Comparison of ENCODE assay signal across 13 mouse cellular contexts in the genomic region with DNA sequence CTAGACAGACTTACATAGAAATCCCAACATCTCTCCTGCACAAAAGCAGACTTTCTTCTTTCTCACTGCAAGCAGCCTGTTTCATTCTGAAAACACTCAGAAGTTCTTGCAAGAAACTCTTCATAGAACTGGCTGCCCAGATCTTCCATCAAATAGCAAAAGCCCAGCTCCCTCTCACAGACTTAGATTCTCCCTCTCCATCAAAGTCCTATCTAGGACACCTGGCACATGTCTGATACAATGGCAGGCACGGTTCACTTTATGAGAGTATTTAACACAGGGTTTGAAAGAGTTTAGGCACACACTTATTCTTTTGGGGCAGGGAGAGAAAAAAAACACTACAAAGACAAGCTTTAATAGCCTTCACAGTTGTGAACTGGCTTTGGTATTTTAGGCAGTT. TPM values are rescaled to one million over a fixed set of nuclear protein-coding genes. Genes with fewer than 3 reads are reported as not detected.
DNase-seq lines count a peak whose midpoint lies in the region; ATAC-seq lines count a peak whose summit lies in the region.
"Had no signal": no experiment of that assay in that cellular context is flagged by ENCODE, and none has a peak within 500 bp of the region (broad histone marks: within the 10 kb centered on the region; RNA-seq: fewer than 3 reads in every experiment).

No protein-coding gene starts in this region.

- peak overlapping the region; percentile 33 for H3K9ac ChIP-seq in heart, embryonic 15.5 days
- H3K9ac ChIP-seq in forebrain, embryonic 13.5 days, result 0 out of 2 replicates have a peak overlapping the region, but pooled peaks have one; percentile 82
- no peak overlapping the region for H3K9ac ChIP-seq in hindbrain, embryonic 16.5 days (ENCODE audit: low read depth, low read length)
- no peak overlapping the region for H3K9ac ChIP-seq in midbrain, embryonic 14.5 days (replicated peaks; ENCODE audit: low read length)
- H3K9ac ChIP-seq in kidney, embryonic 14.5 days (ENCODE audit: low read depth, low read length), result no peak overlapping the region

- H3K27me3 ChIP-seq in heart, embryonic 15.5 days, result 0 out of 2 replicates have a peak, but pooled peaks cover 3% of the 10 kb centered on the region
- peaks cover 45% of the 10 kb centered on the region for H3K27me3 ChIP-seq in forebrain, embryonic 13.5 days
- no peaks in the 10 kb centered on the region; the same call in 1 of the 2 replicates for H3K27me3 ChIP-seq in hindbrain, embryonic 16.5 days (replicated peaks; ENCODE audit: control insufficient read depth, insufficient read depth, low read length)
- H3K27me3 ChIP-seq in midbrain, embryonic 14.5 days (ENCODE audit: control insufficient read depth, insufficient read depth, low read length), result peaks cover 15% of the 10 kb centered on the region; the same call in 1 of the 2 replicates
- peaks cover 49% of the 10 kb centered on the region for H3K27me3 ChIP-seq in kidney, embryonic 14.5 days (ENCODE audit: control insufficient read depth, insufficient read depth, low read length)

- no peak for ATAC-seq in heart, embryonic 15.5 days (replicated peaks; ENCODE audit: insufficient number of reproducible peaks, insufficient read depth, low FRiP score, low read depth)
- no peak for ATAC-seq in forebrain, embryonic 13.5 days
- ATAC-seq in hindbrain, embryonic 16.5 days, result no peak
- no peak for ATAC-seq in midbrain, embryonic 14.5 days (ENCODE audit: low FRiP score, low TSS enrichment)
- no peak for ATAC-seq in kidney, embryonic 14.5 days (ENCODE audit: low FRiP score, low TSS enrichment)
- ATAC-seq: Patski had no signal

- no peak for DNase-seq in heart, postnatal 25 days (ENCODE audit: low spot score)
- DNase-seq in midbrain, embryonic 14.5 days, result no peak
- DNase-seq in embryo, embryonic 11 days, result no peak
- no peak for DNase-seq in lung, postnatal 4 days
- DNase-seq: cerebellum, adult 11 months; gastrocnemius, adult 2 months; kidney, adult 11 months; lung, postnatal 10 days had no signal

- peak overlapping the region; percentile 86 for H3K4me3 ChIP-seq in heart, embryonic 15.5 days
- peak overlapping the region; percentile 65 for H3K4me3 ChIP-seq in forebrain, embryonic 13.5 days
- H3K4me3 ChIP-seq in hindbrain, embryonic 16.5 days (ENCODE audit: low read length), result 0 out of 2 replicates have a peak overlapping the region, but pooled peaks have one; percentile 17
- peak overlapping the region; percentile 66 for H3K4me3 ChIP-seq in midbrain, embryonic 14.5 days (replicated peaks; ENCODE audit: low read depth, low read length)
- H3K4me3 ChIP-seq in kidney, embryonic 14.5 days (ENCODE audit: low read length), result no peak overlapping the region

- H3K4me2 ChIP-seq in heart, embryonic 15.5 days, result peak overlapping the region; percentile 87
- H3K4me2 ChIP-seq in forebrain, embryonic 13.5 days, result peak overlapping the region; percentile 87
- H3K4me2 ChIP-seq in hindbrain, embryonic 16.5 days (ENCODE audit: low read length), result peak overlapping the region; percentile 98; the same call in 1 of the 2 replicates
- peak overlapping the region; percentile 91 for H3K4me2 ChIP-seq in midbrain, embryonic 14.5 days (ENCODE audit: low read length)
- no peak overlapping the region for H3K4me2 ChIP-seq in kidney, embryonic 14.5 days (replicated peaks; ENCODE audit: low read depth, low read length)

- H3K27ac ChIP-seq in heart, embryonic 15.5 days, result peak overlapping the region; percentile 98
- no peak overlapping the region for H3K27ac ChIP-seq in forebrain, embryonic 13.5 days
- no peak overlapping the region for H3K27ac ChIP-seq in hindbrain, embryonic 16.5 days (ENCODE audit: low read depth, low read length)
- H3K27ac ChIP-seq in midbrain, embryonic 14.5 days (replicated peaks; ENCODE audit: low read depth, low read length), result no peak overlapping the region
- H3K27ac ChIP-seq in kidney, embryonic 14.5 days (ENCODE audit: low read depth, low read length), result no peak overlapping the region
- H3K27ac ChIP-seq: gastrocnemius, adult 2 months had no signal

- intact Hi-C loops in heart, postnatal 25 days (cut with DNase I), result loop anchor here (5.0 to 10.0 kb wide), 2 partner anchors 120 to 527 kb away; no protein-coding TSS in a partner anchor

- no peaks in the 10 kb centered on the region for H3K9me3 ChIP-seq in heart, embryonic 15.5 days (replicated peaks)
- H3K9me3 ChIP-seq in forebrain, embryonic 13.5 days (replicated peaks), result no peaks in the 10 kb centered on the region
- H3K9me3 ChIP-seq in hindbrain, embryonic 16.5 days (ENCODE audit: control insufficient read depth, low read length), result no peaks in the 10 kb centered on the region
- H3K9me3 ChIP-seq in midbrain, embryonic 14.5 days (ENCODE audit: control insufficient read depth, low read length), result no peaks in the 10 kb centered on the region
- H3K9me3 ChIP-seq in kidney, embryonic 14.5 days (ENCODE audit: control insufficient read depth, low read length), result no peaks in the 10 kb centered on the region

- peaks cover 24% of the 10 kb centered on the region for H3K4me1 ChIP-seq in heart, embryonic 15.5 days (replicated peaks)
- H3K4me1 ChIP-seq in forebrain, embryonic 13.5 days, result peaks cover 47% of the 10 kb centered on the region
- H3K4me1 ChIP-seq in hindbrain, embryonic 16.5 days (ENCODE audit: control insufficient read depth, insufficient read depth, low read depth, low read length), result peaks cover 15% of the 10 kb centered on the region
- H3K4me1 ChIP-seq in midbrain, embryonic 14.5 days (ENCODE audit: control insufficient read depth, insufficient read depth, low read length), result peaks cover 14% of the 10 kb centered on the region
- peaks cover 10% of the 10 kb centered on the region; the same call in 1 of the 2 replicates for H3K4me1 ChIP-seq in kidney, embryonic 14.5 days (ENCODE audit: control insufficient read depth, insufficient read depth, low read length)

- H3K36me3 ChIP-seq in heart, embryonic 15.5 days, result no peaks in the 10 kb centered on the region
- H3K36me3 ChIP-seq in forebrain, embryonic 13.5 days (ENCODE audit: poor library complexity, severe bottlenecking), result no peaks in the 10 kb centered on the region
- no peaks in the 10 kb centered on the region for H3K36me3 ChIP-seq in hindbrain, embryonic 16.5 days (ENCODE audit: control insufficient read depth, insufficient read depth, low read length)
- no peaks in the 10 kb centered on the region for H3K36me3 ChIP-seq in midbrain, embryonic 14.5 days (ENCODE audit: control insufficient read depth, insufficient read depth, low read length)
- no peaks in the 10 kb centered on the region for H3K36me3 ChIP-seq in kidney, embryonic 14.5 days (ENCODE audit: control insufficient read depth, insufficient read depth, low read length)

- 10% methylated on average over 1 of the region's 1 CpGs for WGBS in heart, embryonic 15.5 days
- WGBS in forebrain, embryonic 13.5 days, result 6% methylated on average over 1 of the region's 1 CpGs
- WGBS in hindbrain, embryonic 16.5 days, result 12% methylated on average over 1 of the region's 1 CpGs
- WGBS in midbrain, embryonic 14.5 days, result 9% methylated on average over 1 of the region's 1 CpGs
- 11% methylated on average over 1 of the region's 1 CpGs for WGBS in kidney, embryonic 14.5 days

RNA-seq across cellular contexts. Expression of gene Prox1, which starts 2.9 kb away (rescaled TPM):
- 14.9 and 18.3 TPM in 2 replicates for polyA plus RNA-seq in heart, embryonic 15.5 days (2015; fragmentation: Nextera tagmentation; extraction: Ambion mirVana)
- total RNA-seq in heart, postnatal 25 days (2021), result 10 to 100 TPM; 48.8 to 48.9 TPM
- polyA plus RNA-seq in forebrain, embryonic 13.5 days (2015; fragmentation: Nextera tagmentation; extraction: Ambion mirVana), result 10.9 and 12.1 TPM in 2 replicates
- polyA plus RNA-seq in hindbrain, embryonic 16.5 days (2015; fragmentation: Nextera tagmentation; extraction: Ambion mirVana), result 6.1 and 6.9 TPM in 2 replicates
- polyA plus RNA-seq in midbrain, embryonic 14.5 days (2014; fragmentation: Nextera tagmentation; extraction: Ambion mirVana), result 7.8 and 10.7 TPM in 2 replicates
- polyA plus RNA-seq in kidney, embryonic 14.5 days (2014; fragmentation: Nextera tagmentation; extraction: Ambion mirVana), result 0.84 and 1.2 TPM in 2 replicates

Comparison
In these comparisons a context has a peak if more than half of its experiments do, and no peak if none do; other contexts are left out.
1. H3K9ac ChIP-seq: peak in heart, embryonic 15.5 days (single experiment) and forebrain, embryonic 13.5 days (single experiment); none in hindbrain, embryonic 16.5 days (single experiment), midbrain, embryonic 14.5 days (single experiment) and kidney, embryonic 14.5 days (single experiment).